Mouse (Mus musculus) gastrocnemius, postnatal 36 days (tissue): ENCODE results near the gene Kcnk7. TPM values are rescaled to one million over a fixed set of nuclear protein-coding genes. Genes with fewer than 3 reads are reported as not detected.

Experiments used
- DNase-seq, 2 experiments: peaks; one replicate each; pipeline ENCODE4 v3.0.0; 2022
- intact Hi-C: fragments of 180-260 bp; cut with DNase I; formaldehyde crosslinking; loops from one replicate; pipeline ENCODE4 v1.15.1; 2025
- total RNA-seq, 2 experiments: library from RNA; stranded (reverse); gene quantifications; 2 replicates each; pipeline ENCODE4 v1.2.3; 2021

Gene Kcnk7
- total RNA-seq, 2 experiments from 2014 or later: not detected

DNA sequence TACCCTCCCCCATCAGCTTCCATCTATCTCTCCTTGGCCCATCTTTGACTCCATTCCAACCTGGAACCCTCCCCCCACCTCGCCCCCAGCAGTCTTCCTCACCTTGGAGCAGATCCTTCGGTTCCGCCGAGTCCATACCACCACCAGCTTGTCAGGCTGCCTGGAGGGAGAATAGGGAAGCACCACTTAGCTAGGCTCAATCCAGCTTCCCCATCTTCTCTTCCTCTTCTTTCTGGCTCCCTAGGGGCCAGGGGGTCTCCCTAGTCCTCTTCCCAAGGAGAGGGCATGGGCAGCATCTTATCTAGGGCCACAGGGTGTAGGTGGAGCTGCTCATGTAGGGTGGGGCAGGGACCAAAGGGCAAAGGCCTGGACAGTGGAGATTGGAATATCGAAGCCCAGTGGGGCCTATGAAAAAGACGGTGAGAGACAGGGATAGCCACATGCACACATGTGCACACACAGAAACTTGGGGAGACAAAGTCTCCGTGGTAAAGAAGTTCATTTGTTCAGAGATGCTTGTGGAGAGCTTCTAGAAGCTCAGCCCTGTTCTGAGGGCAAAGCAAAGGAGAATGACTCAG is 18.8 kb downstream of the Kcnk7 start:
- no peak for DNase-seq
- intact Hi-C loops: no loop called here

DNA sequence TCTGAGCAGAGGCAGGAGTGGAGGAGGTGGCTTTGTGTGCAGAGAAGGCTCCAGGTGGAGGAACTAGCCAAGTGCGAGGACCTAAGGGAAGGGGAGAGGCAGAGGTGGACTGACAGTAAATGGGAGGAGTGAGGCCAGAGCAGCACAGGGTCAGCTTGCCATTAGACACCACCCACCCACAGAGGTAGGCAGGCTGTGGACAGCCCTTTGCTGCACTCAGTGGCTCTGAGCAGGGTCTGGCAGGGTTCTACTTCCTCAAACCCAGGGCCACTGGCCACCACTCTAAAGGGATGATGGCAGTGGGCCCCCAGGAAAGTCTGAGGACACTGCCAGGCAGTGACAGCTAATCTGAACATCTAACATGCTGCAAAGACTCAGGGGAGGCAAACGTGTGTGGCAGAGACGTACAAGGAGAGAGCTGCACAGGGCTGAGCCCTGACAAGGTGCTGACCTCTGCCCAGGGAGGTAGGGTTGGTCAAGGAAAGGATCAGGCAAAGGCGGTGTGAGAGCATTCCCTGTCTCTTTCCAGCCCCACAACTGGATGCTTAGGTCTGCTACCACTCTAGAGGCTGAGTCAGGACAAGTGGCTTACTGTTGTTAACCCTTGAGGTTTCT is 19.9 kb downstream of the Kcnk7 start:
- intact Hi-C loops: no loop called here
- DNase-seq: no peak

DNA sequence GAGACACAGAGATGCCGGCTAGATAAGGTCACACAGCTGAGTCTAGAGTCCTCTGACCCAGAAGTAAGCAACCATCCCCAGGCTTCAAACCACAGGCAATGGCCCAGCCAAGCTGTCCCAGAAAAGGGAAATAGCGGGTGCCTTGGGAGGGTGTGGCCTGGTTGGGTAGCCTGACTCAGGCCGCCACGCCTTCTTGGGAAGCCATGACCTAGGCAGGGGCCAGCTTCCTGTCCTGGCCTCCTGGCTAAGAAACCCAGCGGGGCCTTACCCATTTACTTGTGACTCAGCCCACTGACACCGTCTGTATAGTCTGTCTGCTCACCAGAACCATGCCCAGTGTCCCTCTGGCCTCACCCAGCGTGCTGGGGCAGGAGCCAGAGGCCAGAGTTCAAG is 20.4 kb downstream of the Kcnk7 start:
- intact Hi-C loops: no loop called here

DNA sequence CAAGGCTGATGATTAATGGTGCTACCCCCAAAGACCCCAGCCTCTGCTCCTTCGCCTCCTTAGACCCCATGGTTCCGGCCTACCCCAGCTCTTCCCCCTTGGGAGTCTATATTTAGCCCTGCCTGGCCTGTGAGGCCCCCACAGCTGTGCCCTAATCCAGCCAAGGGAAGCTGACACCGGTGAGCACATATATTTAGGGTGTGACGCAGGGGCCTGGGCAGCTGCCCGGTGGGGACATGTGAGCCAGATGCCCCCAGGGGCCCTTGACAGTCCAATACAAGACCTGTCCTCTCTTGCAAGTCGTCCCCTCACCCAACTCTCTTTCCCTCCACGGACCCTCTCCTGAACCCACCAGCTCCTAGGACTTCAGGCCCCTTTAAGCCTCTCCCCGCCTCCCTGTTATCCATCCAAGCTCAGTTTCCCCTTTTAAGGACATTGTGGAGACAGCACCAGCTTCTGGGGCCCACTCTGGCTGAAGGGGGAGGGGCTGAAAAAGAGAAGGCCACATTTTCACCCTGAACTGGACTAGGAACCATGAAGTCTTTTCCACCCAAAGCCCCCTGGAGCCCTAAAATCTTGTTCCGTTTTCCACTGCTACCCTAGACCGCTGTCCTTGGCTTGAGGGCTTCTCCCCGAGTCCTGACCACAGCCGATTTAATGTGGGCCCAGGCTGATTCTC is 21.0 kb downstream of the Kcnk7 start:
- peak; percentile 84 to 87 for DNase-seq
- intact Hi-C loops: loop anchor here (5.0 kb wide), 2 partner anchors 33 to 47 kb away; partner anchors contain the start of gene Scyl1

More for the DNA sequence above, 20.4 kb downstream of the Kcnk7 start:
- peak; percentile 83 to 89 for DNase-seq

DNA sequence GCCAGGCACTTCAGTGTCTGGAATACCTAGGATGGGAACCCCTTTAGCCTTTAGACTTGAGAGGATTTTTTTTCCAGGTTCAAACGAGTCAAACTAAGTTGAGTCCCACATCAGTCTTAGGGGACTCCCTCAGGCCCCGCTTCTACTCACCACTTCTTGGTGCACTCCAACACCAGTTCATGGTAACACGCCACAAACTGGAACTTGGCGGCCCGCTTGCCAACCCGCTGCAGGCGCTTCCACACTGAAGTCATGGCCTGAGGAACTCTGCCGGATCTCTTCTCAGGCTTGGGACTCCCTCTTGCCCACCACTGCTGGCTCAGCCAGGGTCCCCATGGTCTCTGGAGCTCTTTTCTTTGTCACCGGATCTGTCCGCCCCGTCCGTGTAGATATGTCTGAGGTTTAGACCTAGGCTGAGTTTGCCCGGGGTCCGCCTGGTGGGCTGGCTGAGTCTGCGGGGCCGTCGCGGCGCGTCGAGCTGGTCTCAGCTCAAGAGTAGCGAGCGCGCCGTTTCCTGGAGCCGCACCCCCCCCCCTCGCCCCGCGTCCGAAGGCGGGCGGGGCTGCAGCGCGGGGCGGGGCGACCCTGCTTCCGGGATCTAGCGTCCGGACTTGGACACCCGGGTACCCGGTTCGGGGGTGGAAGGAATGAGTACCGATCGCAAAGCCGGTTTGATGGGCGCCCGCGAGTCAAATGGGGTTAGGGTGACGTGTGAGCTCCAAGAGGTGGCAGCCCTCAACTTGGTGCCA is 21.8 kb downstream of the Kcnk7 start, which contains the start of gene Ehbp1l1:
Ehbp1l1 (minus strand) TSS at position 551 of the 749 bp plus-strand sequence.
- DNase-seq: peak; percentile 69 to 74
- intact Hi-C loops: loop anchor here (5.0 kb wide), 2 partner anchors 34 to 46 kb away; partner anchors contain the start of gene Scyl1

DNA sequence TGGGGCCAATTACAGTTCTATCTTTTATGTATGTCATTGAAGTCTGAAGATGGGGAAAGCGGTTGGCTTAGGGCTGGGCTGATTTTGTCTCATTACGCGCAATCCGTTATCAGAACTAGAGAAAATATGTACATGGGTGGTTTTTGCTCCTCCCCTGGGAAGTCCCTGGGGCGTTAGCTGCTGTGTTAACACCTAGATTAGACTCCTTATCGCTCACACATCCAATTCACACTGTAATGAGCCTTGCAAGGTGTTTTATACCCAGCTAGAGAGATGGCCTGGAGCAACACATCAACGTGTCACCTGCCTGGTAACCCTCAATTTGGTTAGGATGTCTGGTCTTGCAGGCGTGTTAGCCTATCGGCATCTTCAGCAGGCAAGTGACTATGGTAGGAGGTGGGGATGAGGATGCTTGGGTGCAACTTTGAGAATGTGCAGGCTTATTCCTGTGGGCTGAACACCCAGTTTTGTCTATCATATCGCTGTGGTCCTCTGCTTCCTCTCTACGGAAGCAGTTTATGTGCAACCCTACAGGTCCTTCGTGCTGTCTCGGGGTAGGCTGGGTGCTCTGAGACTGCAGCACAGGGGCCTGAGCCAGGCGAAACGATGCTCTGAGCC is 22.9 kb downstream of the Kcnk7 start:
- DNase-seq: no peak
- intact Hi-C loops: loop anchor here (5.0 kb wide), 2 partner anchors 35 to 45 kb away; partner anchors contain the start of gene Scyl1

DNA sequence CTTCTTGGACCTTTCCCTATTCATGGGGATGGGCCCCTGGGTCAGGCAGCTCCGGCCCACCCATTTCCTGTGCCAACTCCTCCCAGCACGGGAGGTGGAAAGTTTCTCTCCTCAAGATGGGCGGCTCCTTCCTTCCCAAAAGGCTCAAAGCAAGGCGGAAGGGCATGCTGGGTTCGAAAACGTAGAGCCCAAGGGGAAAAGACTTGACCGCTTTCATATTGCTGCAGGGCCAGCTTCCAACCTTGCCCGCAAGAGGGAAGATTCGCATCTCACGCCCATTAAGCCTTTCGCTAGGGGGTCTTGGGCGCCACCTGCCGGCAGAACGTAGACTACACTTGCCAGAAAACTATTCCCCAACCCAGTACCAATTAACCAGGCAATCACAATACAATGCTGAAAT is 23.5 kb downstream of the Kcnk7 start:
- intact Hi-C loops: loop anchor here (1.0 to 5.0 kb wide), 3 partner anchors 16 to 45 kb away; partner anchors contain the start of gene Scyl1
- DNase-seq: peak; percentile 89 to 92

DNA sequence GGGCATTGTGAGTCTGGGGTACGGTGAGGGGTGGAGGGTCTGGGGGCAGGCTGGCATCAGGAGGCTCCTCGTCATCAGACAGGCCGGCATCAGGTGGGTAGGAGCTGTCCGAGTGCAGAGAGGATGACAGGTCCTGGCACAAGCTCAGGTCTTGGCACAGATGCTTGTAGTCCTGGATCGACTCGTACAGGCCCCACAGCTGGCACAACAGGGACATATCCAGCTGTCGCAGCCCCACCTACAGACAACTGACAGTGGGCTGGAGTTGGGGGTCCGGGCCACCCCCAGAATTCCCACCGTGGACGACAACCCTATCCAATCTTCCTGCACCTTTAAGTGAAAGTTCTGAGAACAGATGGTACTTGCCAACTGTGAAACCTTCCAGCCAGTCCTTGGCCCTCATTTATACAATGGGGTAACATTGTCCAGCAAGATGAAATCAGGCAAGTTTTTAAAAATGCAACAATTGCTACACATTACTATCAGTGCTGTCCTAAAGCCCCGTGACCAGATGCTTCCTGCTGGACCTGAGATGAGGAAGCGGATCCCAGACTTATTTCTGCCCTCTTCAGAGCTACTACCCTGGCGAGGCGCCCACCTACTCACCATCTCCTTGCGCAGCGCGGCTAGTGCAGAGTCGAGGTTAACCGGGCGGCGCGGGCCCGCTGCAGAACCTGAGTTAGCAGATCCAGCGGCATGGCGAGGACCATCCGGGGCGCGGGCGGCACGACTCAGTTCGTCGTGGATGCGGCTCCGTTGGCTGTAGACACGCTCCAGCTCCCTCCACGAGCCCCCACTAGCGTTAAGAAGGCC is 24.7 kb downstream of the Kcnk7 start:
- intact Hi-C loops: loop anchor here (1.0 to 5.0 kb wide), 3 partner anchors 18 to 43 kb away; partner anchors contain the start of gene Scyl1
- DNase-seq: peak; percentile 48 to 73

DNA sequence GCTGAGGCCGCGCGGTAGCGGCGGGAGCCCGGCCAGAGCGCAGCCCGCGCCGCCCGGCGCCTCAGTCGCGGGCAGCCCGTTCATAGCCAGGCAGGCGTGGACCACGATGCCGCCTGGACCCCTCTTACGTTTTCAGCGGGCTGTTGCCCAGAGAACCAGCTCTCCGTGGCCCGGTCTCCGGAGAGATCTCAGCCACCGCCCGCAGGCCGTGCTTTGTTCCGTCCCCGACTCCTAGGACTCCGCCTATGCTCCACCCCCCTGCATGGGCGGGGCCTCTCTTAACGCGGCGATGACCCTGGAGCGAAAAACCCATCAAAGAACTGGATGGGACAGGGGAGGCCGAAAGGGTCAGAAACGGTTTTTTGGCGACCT is 25.3 kb downstream of the Kcnk7 start, which contains the start of gene Fam89b:
Fam89b (minus strand) TSS at position 210 of the 372 bp plus-strand sequence.
- intact Hi-C loops: loop anchor here (5.0 kb wide), 2 partner anchors 37 to 43 kb away; partner anchors contain the start of gene Scyl1
- peak; percentile 88 to 89 for DNase-seq

DNA sequence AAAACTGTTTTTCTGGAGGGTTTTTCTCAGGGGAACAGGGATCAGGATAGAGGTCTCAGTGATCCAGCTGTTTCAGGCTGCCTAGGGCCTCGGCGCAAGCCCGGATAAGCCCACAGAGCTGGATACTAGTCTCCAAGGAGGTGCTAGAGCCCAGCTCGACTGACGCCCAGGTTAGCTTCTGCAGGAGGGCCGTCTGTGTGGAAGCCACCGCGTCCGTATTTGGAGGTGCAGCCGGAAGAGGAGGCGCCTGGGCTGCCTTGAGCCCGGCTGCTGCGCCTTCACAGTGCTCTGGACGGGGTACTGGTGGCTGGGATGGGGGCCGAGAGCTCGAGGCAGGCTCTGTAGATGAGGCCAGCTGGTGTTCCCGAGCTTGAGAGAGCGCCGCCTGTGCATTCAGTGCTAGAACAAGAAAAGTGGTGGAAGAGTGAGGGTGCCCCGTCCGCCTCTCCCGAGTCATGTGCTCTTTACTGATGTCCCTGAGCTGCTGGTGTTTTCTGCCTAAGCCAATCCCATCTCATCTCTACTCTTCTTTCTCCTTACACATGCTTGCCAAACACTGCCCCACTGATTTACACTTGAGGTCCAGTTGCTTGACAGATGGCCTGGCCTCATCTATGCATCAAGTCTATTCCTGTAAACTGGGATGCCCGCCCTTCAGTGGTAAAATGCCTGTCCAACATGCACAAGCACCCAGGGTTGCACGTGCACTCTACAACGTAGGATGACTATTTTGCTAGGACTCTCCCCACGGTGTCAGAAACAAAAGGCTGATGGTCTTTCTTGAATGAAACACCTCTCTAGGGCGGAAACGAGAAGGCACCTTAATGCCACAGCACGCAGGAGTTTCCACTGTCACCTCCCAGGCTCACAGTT is 26.4 kb downstream of the Kcnk7 start:
- no peak for DNase-seq
- intact Hi-C loops: no loop called here

DNA sequence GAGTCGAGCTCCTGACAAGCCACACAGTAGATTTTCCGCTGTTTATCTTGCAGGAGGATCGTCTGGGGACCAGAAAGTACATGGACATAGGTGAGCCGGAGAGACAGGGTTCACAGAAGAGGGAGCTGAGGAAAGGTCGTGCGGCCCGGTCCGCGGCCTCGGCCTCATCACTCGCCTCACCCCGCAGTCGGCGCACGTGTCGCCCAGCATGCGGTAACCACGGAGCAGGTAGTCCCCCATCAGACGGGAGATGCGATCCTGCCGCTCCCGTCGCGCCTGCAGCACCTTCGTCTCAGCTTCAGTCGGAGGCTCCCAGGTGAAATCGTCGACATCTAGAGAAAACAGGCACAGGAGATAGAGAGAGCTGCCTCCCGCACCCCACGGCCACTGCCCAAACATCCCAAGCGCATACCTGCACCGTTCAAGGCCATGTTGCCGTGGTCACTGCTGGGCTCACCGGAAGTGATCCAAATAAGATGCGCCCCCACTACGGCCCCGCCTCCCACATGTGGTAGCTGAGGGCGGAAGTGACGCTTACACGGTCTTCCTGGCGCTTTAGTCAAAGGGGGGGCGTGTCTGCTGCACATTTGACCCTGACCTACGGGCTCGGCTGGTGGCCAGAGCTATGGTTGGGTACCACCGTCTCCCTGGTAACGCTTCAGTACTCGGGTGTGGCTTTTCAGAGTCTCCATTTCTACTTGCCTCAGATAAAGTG is 27.3 kb downstream of the Kcnk7 start:
- intact Hi-C loops: no loop called here
- peak; percentile 82 to 89 for DNase-seq

DNA sequence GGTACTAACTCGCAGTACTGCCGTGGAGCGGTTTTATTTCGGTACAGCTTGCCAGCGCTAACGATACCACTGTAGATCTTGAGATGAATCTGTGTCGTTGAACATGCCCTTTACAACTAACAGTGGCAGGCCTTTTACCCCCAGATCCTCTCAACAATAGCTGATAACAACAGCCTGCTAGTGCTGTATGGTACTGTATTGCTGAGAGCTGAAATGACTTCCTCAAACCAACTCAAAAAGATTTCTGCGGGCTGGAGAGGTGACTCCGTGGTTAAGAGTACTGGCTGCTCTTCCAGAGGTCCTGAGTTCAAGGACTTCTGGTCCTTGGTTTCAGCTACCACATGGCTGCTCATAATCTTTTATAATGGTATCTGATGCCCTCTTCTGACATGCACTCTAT is 30.2 kb downstream of the Kcnk7 start:
- DNase-seq: no peak
- intact Hi-C loops: no loop called here

DNA sequence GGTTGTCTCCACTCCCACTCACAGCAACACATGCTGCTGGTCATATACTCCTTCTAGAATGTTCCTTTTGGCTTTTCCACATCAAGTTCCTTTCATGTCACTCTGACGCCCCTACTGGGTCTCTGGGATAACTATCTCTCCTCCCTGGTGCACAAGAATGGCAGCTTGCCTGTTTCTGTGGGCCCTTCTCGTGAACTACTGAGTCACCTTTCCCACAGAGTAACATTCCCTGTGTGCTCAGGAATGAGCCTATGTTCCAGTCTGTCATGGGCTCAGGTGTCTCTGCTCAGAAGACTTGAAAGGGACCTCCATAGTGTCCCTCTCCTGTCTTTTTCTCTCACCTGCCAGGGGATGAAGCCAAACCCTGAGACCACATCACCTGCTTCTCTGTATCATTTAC is 35.3 kb downstream of the Kcnk7 start:
- intact Hi-C loops: loop anchor here (5.0 kb wide), 1 partner anchor 38 kb away; no protein-coding TSS in a partner anchor
- DNase-seq: no peak

DNA sequence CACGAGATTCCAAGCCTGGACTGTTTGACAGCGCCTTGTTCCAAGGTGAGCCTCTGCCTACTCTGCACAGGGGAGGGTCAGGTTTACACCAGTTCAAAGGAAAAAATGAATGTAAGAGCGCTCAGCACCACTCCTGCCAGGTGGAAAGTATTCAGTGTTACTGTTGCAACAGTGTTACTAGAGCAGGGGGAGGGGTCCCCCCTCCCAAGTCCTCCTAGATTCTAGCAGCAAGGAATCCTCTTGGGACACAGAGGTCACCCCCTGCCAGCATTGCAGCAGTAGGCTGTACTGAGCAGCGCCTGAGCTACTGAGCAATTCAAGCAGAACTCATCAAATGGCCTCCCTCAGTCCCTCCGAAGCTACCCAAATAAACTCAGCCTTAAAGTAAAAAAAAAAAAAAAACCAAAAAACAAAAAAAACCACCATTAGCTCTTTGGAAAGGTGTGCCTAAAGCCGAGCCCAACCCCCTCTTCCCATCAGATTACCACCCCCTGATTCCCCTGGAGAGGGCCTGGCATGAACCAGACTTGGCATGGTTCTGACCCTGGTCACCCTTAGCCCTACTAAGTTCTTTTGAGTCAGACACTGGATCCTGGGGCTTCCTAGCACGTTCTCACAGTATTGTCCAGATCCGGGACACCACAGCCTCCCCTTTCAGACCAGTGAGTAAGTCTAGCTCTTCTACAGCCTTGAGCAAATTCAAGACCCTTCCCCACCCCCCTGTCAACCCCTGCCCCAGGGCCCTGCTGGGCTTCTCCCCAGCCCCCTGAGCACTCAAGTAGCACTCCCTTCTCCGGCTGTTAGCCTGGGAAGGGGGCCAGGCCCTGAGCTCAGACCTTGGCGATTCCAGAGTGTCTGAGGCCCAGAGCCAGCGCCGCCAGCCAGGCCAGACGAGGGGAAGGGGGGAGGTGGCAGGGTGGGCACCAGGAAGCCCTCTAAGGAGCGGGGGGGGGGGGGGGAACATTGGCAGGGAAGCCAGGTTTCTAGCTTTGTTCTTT is 36.5 kb downstream of the Kcnk7 start, which contains the start of gene Ltbp3:
Ltbp3 (plus strand) TSS at position 585 of the 998 bp plus-strand sequence.
- intact Hi-C loops: no loop called here

DNA sequence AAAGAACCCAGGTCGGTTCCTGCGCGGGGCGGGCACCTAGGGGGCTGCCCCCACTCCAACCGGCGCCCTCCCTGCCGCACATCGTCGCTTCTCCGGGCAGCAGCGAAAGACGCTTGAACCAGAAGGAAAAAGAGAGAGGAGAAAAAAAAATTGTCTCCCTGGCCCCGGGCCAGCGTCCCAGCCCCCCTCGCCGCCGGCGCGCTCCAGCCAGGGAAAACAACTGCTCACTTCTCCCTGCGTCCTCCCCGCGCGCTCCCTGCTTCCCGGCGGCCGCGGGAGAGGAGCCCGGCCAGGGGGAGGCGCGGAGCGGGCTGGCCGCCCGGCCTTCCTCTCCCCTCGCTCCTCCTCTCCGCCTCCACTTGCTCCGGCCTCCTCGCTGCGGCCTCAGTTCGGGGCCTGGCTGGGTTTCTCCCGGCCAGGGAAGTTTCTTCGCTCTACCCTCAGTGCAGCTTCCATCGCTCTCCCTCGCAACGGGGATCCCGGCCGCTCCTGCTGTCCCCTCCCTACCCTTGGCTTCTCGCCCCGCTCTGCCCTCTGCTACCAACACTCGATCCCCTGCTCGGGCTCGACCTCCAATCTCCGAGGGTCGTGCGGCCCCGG is 37.6 kb downstream of the Kcnk7 start:
- intact Hi-C loops: no loop called here
- DNase-seq: peak; percentile 77 to 85

More for the DNA sequence above, 36.5 kb downstream of the Kcnk7 start, which contains the start of gene Ltbp3:
- peak; percentile 80 to 87 for DNase-seq

DNA sequence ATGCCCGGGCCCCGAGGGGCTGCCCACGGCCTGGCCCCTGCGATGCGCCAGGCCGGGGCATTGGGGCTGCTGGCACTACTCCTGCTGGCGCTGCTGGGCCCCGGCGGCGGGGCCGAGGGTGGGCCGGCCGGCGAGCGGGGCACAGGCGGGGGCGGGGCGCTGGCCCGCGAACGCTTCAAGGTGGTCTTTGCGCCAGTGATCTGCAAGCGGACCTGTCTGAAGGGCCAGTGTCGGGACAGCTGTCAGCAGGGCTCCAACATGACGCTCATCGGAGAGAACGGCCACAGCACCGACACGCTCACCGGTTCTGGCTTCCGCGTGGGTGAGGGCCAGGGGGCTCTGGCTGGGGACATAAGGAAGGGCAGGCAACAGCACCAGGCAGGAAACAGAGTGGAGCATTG is 38.1 kb downstream of the Kcnk7 start:
- intact Hi-C loops: no loop called here
- no peak for DNase-seq
